Mouse (Mus musculus): ENCODE measurements at regions not wholly inside any gene's neighbourhood (a gene's known extent, or its start where the extent isn't known, plus 50 kb on each side); places are given as distances from the start of the nearest gene placed in this dataset.

- DNase-seq (ENCODE audit: low read depth, low spot score): no peak
Observed at GRCm38 (mm10) chr4:55823583-55823982, 291.3 kb upstream of the Klf4 start.

GRCm38 (mm10) chr4:55817035-55817818, 285.0 kb upstream of the Klf4 start:
- DNase-seq (ENCODE audit: low read depth, low spot score): no peak

- DNase-seq (ENCODE audit: low read depth, low spot score): no peak
Observed at GRCm38 (mm10) chr4:55815832-55816231, 283.6 kb upstream of the Klf4 start.

- no peak for DNase-seq (ENCODE audit: low read depth, low spot score)
Observed at GRCm38 (mm10) chr4:55812846-55813245, 280.6 kb upstream of the Klf4 start.

- DNase-seq (ENCODE audit: low read depth, low spot score): no peak
Observed at GRCm38 (mm10) chr4:55811656-55812055, 279.4 kb upstream of the Klf4 start.

- no peak for DNase-seq (ENCODE audit: low read depth, low spot score)
Observed at GRCm38 (mm10) chr4:55808501-55808900, 276.2 kb upstream of the Klf4 start.

- no peak for DNase-seq (ENCODE audit: low read depth, low spot score)
Observed at GRCm38 (mm10) chr4:55806799-55807198, 274.5 kb upstream of the Klf4 start.

- DNase-seq (ENCODE audit: low read depth, low spot score): no peak
Observed at GRCm38 (mm10) chr4:55805255-55806051, 273.2 kb upstream of the Klf4 start.

- DNase-seq (ENCODE audit: low read depth, low spot score): no peak
Observed at GRCm38 (mm10) chr4:55802101-55802500, 269.8 kb upstream of the Klf4 start.

GRCm38 (mm10) chr4:55798099-55798498, 265.8 kb upstream of the Klf4 start:
- DNase-seq (ENCODE audit: low read depth, low spot score): no peak

GRCm38 (mm10) chr4:55781329-55781847, 249.1 kb upstream of the Klf4 start:
- no peak for DNase-seq (ENCODE audit: low read depth, low spot score)

GRCm38 (mm10) chr4:55779581-55779980, 247.3 kb upstream of the Klf4 start:
- DNase-seq (ENCODE audit: low read depth, low spot score): no peak

- DNase-seq (ENCODE audit: low read depth, low spot score): no peak
Observed at GRCm38 (mm10) chr4:55775858-55776257, 243.6 kb upstream of the Klf4 start.

- DNase-seq (ENCODE audit: low read depth, low spot score): no peak
Observed at GRCm38 (mm10) chr4:55774571-55774970, 242.3 kb upstream of the Klf4 start.

- DNase-seq (ENCODE audit: low read depth, low spot score): no peak
Observed at GRCm38 (mm10) chr4:55769656-55770055, 237.4 kb upstream of the Klf4 start.

- DNase-seq (ENCODE audit: low read depth, low spot score): no peak
Observed at GRCm38 (mm10) chr4:55768325-55768724, 236.1 kb upstream of the Klf4 start.

GRCm38 (mm10) chr4:55767133-55767532, 234.9 kb upstream of the Klf4 start:
- no peak for DNase-seq (ENCODE audit: low read depth, low spot score)

GRCm38 (mm10) chr4:55765780-55766179, 233.5 kb upstream of the Klf4 start:
- DNase-seq (ENCODE audit: low read depth, low spot score): no peak

- DNase-seq (ENCODE audit: low read depth, low spot score): no peak
Observed at GRCm38 (mm10) chr4:55763112-55763511, 230.8 kb upstream of the Klf4 start.

- no peak for DNase-seq (ENCODE audit: low read depth, low spot score)
Observed at GRCm38 (mm10) chr4:55762389-55762788, 230.1 kb upstream of the Klf4 start.

GRCm38 (mm10) chr4:55757148-55757927, 225.1 kb upstream of the Klf4 start:
- DNase-seq (ENCODE audit: low read depth, low spot score): no peak
